Mouse (Mus musculus): ENCODE results near the gene Cacna1g. TPM values are rescaled to one million over a fixed set of nuclear protein-coding genes. Genes with fewer than 3 reads are reported as not detected.

Cacna1g gene
- 0.21 TPM in 1 of 4 replicates, not detected in the others for total RNA-seq (2023)

GRCm38 (mm10) chr11:94473707-94474543 is at the start of gene Cacna1g:
TSS of gene Cacna1g (minus strand) at chr11:94474198.

DNA sequence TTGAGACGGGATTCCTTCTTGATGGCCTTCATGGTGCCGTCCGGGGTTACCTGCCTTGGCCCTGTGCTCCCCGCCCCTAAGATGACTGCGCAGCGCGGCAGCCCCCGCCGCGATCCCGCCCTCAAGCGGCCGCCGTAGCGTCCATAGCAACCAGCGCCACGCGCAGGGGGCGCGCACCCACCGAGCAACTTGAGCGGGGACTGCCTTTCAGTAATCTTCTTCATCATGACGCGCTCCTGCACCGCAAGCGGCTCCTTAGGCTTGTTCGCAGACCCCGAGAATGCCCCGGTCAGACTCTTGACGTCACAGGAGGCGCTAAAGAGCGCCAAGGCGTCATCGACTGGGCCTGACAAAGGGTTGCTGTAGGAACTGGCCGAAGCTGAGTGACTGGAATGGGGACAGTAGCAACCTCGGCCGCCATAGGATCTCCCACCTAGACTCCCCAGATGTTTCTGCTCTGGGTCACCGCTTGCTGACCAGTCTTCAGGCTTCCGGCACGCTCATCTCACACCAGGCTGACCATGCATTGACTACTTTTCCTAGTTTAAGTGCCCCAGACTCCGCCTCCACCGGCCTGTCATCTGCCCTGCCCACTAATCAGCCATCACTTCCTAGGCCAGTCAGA is 47.3 kb upstream of the Cacna1g start, which contains the start of gene Mycbpap:
Mycbpap (minus strand) TSS at position 524 of the 625 bp plus-strand sequence.

DNA sequence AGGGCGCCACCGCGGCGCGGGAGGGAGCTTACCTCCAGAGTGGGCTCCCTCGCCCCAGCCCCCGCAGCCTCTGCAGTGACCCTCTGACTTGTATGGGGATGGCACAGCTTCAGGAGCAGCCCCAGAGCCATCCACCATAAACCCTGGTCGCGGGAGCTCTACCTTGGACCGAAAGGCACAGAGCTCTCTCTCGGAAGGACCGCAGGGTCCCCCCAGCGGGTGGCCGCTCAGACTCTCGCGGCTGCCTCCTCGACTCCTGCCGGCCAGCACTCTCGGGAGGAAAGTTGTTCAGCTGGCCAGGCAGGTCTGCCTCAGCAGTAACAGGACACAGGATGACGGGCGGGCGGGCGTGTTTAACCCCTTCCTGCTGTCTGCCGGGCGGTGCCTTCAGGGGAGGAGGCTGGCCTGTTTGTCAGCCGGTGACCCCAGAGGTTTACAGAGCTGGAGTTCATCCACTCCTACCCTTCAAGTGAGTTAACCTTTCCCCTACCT is 25.7 kb upstream of the Cacna1g start, which contains the start of gene Epn3:
Epn3 (minus strand) TSS at position 314 of the 492 bp plus-strand sequence.

DNA sequence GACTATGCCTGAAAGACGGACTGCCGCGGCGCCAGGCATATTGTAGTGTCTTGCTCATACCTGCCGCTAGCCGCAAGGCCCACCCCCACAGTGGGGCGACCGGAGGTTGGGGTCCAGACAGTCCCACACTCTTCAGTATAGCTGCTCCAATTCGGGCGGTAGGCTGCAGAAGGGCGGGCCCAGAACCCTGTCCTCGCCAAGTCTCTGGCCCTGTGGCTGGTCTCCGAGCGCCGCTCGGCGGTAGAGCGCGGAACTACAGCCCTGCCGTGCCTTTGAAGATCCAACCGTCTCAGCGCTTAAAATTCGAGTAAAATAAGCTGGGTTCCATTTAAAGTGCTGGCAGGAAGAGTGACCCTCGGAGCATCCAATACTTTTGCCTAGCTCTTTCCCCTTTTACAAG is 12.0 kb upstream of the Cacna1g start, which contains the start of gene Spata20:
Spata20 (minus strand) TSS at position 179 of the 400 bp plus-strand sequence.

DNA sequence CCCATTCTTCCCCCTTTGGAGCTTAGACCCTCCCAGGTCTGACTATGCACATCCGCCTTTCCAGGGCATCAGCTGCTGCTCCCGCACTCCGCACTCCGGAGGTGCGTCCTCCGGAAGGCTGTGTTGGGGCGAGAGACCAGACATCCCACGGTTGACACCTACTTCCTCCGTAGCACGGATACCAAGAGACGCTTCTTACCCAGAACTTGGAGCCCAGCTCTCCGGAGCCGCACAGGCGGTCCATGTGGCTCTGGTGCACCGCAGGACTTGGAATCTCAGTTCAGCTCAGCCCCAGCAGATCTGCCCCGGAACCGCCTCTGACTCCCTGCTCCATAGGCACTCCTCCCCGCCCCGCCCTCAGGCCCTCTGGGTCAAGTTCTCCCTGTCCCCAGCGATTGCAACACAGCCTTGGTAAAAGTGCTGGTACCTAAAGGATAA is 81.3 kb downstream of the Cacna1g start, which contains the start of gene Abcc3:
Abcc3 (minus strand) TSS at position 326 of the 438 bp plus-strand sequence.

Other genes with a start within 250 kb of the Cacna1g start
- not detected in 4 replicates for gene Wfikkn2, start 228.2 kb downstream of the Cacna1g start, total RNA-seq (2023)
- gene Gm21885, start 192.3 kb downstream of the Cacna1g start, total RNA-seq (2023): not detected in 4 replicates
- 119 to 127 TPM (median 123 TPM) in 4 replicates for gene Luc7l3, start 152.2 kb downstream of the Cacna1g start, total RNA-seq (2023)
- 57.4 to 62.7 TPM (median 59.3 TPM) in 4 replicates for gene Ankrd40, start 146.2 kb downstream of the Cacna1g start, total RNA-seq (2023)
- 1.1 to 1.9 TPM (median 1.4 TPM) in 4 replicates for gene Abcc3, start 81.2 kb downstream of the Cacna1g start, total RNA-seq (2023)
- not detected in 4 replicates for gene Spata20, start 12.0 kb upstream of the Cacna1g start, total RNA-seq (2023)
- not detected in 4 replicates for gene Epn3, start 25.8 kb upstream of the Cacna1g start, total RNA-seq (2023)
- 0.27 to 1.3 TPM (median 0.58 TPM) in 3 of 4 replicates, not detected in the other for gene Mycbpap, start 47.5 kb upstream of the Cacna1g start, total RNA-seq (2023)
- 6.4 to 10.8 TPM (median 9.0 TPM) in 4 replicates for gene Rsad1, start 75.1 kb upstream of the Cacna1g start, total RNA-seq (2023)
- gene Chad, start 90.8 kb upstream of the Cacna1g start, total RNA-seq (2023): not detected in 4 replicates
- gene Acsf2, start 127.7 kb upstream of the Cacna1g start, total RNA-seq (2023): 73.4 to 89.5 TPM (median 79.2 TPM) in 4 replicates
- 71.2 to 82.9 TPM (median 72.9 TPM) in 4 replicates for gene Lrrc59, start 155.6 kb upstream of the Cacna1g start, total RNA-seq (2023)
- gene Mrpl27, start 179.6 kb upstream of the Cacna1g start, total RNA-seq (2023): 18.9 to 23.9 TPM (median 22.1 TPM) in 4 replicates
- 1.4 to 2.2 TPM (median 1.8 TPM) in 4 replicates for gene Eme1, start 179.8 kb upstream of the Cacna1g start, total RNA-seq (2023)
- 14.1 to 21.3 TPM (median 16.3 TPM) in 4 replicates for gene Xylt2, start 203.3 kb upstream of the Cacna1g start, total RNA-seq (2023)
- not detected in 4 replicates for gene Gm11541, start 230.3 kb upstream of the Cacna1g start, total RNA-seq (2023)

Measured in B cell, adult 62 days (primary cell).